Mouse (Mus musculus) heart, adult 2 months (tissue): ENCODE measurements around the gene Bace1.

ENCODE experiments used
- CTCF ChIP-seq: fragments of 200-600 bp; IDR thresholded peaks from 2 replicates; pipeline ENCODE4 v1.8.1; 2022; ENCODE audit warnings: antibody characterized with exemption, mild to moderate bottlenecking, moderate library complexity
- EP300 ChIP-seq: fragments of 200-500 bp; IDR thresholded peaks from 2 replicates; pipeline ENCODE4 v1.6.1; 2011; ENCODE audit warnings: low read depth, low read length, control low read depth; ENCODE audit not compliant: insufficient read depth

GRCm38 (mm10) chr9:45910995-45911394 is 72.6 kb downstream of the Bace1 start:
- no peak for TF ChIP-seq CTCF
- TF ChIP-seq EP300 = no peak
